Mouse (Mus musculus): ENCODE results near the gene Nme6.
"Not testable (repeated sequence)": the region's sequence is repeated elsewhere in the genome, so short reads cannot be mapped to it uniquely, and the experiment has no call there.

Gene Nme6

DNA sequence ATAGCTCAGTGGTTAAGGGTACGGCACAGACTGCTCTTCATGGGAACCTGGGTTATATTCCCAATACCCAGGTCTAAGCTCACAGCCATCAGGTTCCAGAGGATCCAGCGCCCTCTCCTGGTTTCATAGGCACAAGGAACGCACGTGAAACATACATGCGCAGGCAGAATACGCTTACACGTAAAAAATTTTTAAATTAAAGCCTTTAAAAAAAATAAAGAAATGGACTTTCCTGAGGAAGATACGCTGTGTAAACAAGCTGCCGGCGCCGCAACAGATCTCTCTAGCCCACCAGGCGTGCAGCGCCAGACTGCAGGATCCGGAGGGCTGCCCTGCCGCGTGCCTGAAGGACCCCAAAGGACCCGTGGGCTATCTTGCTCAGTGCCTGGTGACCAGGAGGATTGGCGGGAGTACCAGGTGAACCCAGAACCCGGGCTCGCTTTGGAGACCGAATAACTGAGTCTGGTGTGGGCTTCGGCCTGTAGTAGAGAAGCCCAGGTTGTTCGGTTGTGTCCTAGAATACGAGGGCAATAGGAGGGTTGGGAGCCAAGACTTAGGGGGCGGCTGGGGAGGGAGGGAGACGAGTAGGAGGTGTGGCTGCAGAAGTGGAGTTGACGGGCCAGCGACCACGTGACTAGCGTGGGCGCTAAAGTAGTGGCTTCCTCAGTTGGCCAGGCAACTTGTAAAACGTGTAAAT is at the start of gene Nme6:
Gene Nme6 (plus strand): TSS at position 359 of the 697 bp plus-strand sequence.
- no peak for DNase-seq (ENCODE audit: extremely low read depth, low read depth, low spot score)

DNA sequence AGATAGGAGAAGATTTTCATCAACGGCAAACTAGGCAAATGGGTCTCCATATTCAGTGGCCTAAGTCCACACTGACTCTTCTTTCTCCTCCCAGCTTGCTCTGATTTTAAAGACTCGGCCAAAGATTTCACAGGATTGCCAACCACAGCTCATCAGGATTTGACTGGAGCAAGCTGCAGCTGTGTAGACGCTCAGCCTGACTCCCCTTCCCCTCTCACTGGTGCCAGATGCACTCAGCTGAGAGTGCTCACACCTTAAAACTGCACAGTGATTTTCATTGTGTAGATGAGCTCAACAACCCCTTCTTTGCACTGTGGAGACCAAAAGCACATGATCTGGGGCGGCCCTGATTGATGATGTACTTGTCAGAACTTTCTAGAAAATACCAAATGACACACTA is 42.0 kb upstream of the Nme6 start, which contains the start of gene Fbxw27:
Gene Fbxw27 (minus strand): TSS at position 101 of the 400 bp plus-strand sequence.
- DNase-seq (ENCODE audit: extremely low read depth, low read depth, low spot score): not testable (repeated sequence)

DNA sequence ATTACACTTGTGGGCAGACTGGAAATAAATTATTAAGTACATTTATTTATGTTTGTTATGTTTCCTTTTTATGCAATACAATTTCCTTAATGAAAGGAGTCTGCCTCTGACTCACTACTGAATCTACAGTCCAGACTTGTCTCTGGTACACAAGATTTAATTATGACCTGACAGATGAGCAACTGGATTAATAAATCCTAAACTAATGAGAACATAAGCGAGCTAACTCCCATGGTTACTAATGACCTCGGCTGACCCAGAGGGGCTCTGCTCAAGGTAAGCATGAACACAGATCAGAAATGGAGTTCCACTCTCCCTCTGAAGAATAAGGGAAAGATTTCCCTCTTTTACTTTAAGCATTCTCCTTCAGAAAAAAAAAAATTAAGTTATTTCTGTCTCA is 37.3 kb upstream of the Nme6 start:
- no peak for DNase-seq (ENCODE audit: extremely low read depth, low read depth, low spot score)

DNA sequence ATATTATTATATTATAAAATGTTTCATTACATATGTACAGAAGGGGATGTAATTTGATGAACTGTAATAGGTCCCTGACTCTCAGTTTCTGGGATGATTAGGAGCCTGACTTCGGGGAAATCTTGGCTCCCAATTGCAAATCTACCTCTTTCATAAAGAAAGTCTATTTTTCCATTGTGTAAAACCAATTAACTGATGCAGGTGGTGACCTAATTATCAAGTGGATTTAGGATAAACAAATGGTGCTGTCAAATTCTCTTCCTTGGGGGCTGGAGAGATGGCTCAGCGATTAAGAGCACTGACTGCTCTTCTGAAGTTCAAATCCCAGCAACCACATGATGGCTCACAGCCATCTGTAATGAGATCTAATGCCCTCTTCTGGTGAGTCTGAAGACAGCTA is 36.7 kb upstream of the Nme6 start:
- DNase-seq (ENCODE audit: extremely low read depth, low read depth, low spot score): no peak

DNA sequence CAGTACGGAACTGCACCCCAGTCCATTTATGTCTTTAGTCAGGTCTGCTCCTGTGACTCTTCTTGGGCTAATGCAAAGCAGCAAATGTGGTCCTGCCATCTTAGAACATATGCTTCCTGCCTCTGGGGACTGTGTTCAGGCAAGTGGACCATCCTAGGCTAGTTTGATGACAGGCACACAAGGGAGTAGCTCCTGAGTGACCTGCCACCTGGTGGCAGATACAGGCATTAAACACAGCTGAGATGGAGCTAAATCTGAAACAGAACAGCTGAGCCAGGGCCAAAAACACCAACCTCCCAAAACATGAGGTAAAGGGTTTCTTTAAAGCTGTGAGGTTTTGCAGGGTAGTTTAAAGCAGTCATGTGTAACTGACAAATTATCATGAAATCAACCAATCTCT is 34.5 kb upstream of the Nme6 start:
- no peak for DNase-seq (ENCODE audit: extremely low read depth, low read depth, low spot score)

DNA sequence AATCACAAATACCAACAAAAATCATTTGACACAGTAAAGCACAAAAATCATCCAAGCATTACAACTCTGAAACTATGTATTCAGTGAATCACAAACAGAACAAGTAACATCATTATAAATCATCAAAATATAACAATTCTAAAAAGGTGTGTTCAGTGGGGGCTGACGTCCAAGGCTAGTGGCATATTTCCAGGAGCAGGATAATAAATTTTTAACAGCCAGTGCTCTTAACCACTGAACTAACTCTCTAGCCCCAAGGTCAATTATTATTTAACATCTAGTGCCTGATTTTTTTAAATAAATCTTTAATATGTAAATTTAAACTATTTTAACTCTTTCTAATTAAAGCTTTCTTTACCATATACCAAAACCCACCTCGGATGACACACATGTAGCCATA is 27.0 kb upstream of the Nme6 start:
- DNase-seq (ENCODE audit: extremely low read depth, low read depth, low spot score): not testable (repeated sequence)

DNA sequence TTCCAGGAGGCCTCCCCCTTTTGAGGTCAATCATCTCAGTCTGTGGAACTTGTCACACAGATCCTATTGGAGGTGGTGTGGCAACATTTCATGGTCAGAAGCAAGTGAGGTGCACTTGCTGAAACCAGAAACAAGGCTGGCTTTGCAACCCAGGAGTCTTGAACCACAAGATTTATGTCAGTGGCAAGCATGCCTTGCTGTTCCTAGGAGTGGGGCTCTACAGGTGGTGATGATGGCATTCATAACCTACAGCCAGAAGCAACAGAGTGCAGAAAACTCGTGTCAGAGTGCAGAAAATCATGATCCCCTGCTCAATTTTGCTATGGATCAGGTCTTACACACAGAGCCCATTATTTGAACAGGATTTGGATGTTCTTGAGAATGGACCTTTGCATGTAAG is 26.3 kb upstream of the Nme6 start:
- DNase-seq (ENCODE audit: extremely low read depth, low read depth, low spot score): no peak

DNA sequence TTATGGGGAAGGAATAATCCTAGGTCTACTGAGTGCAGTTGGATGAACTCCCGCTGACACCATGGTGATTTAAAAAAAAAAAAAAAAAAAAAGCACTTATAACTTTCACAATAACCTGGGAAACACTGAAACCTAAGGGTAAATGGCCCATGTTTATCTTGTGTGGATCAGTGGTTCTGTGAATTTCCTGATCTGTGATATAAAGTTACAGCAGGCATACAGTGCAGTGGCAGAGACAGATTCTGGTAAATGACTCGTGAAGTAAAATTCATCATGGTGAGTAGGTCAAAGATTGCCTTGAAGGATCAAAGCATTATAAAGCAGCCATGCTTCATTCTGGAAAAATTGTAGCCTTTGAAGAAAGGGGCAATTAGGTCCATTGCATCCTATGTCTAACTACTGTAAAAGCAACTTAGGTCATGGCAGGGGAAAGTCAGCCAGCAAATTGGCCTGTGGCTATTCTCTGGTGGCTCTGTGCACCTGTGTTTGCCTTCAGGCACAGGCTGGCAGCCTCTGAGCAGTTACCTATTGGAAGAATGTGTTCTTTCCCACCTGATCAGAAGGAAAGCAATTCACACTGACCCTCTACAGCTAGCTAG is 25.8 kb upstream of the Nme6 start:
- DNase-seq (ENCODE audit: extremely low read depth, low read depth, low spot score): no peak

DNA sequence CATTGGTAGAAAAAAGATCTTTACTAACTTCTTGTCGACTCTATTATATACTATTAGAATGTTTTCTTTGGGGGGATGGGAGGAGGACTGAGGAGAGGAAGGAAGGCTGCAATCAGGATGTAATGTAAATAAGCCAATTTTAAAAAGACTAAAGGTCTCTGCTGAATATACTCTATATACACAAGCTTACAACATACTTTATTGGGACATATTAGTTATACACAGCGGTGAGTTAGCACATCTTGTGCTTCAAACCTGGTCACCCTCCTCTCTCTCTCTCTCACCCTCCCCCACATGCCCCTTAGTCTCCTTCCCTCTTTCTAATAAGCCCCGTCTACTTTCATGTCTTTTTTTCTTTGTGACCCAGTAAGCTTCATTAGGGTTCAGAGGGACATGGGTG is 24.7 kb upstream of the Nme6 start:
- DNase-seq (ENCODE audit: extremely low read depth, low read depth, low spot score): no peak

DNA sequence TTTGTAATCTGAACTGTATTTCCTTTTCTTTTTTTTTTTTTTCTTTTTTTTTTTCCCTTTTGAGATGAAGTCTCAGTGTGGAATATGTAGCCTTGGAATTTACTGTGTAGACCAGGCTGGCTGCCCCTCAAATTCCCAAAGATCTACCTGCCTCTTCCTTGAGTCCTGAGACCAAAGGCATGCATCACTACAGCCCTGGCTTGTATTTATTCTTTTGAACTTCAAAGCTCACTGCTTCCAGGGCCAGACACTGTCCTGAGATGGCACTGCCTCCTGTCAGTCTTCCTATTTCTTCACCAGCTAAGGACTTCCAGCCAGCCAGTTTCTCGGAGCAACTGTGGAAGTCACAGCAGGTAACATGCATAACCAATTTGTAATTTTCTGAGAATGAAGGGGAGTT is 20.6 kb upstream of the Nme6 start, which contains the start of gene Spink8:
Gene Spink8 (plus strand): TSS at position 301 of the 400 bp plus-strand sequence.
- DNase-seq (ENCODE audit: extremely low read depth, low read depth, low spot score): no peak

DNA sequence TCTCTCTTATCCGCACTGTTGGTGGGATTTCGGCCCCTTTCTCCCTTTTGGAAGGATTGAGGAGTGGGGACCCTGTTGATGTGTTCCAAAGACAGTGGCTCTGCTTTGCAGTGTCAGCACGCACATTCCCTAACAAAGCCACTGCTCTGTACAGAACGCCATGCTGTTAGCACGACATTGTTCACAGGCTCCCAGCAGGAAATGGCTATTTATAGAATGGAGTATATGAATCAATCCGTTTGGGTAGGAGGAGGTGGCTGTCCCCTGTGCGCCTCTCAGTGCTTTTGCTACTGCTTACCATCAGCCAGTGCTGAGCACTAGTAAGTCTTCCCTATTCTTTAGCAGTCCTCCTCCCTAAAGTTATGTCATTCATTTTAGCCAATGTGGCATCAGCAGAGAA is 19.1 kb upstream of the Nme6 start:
- no peak for DNase-seq (ENCODE audit: extremely low read depth, low read depth, low spot score)

DNA sequence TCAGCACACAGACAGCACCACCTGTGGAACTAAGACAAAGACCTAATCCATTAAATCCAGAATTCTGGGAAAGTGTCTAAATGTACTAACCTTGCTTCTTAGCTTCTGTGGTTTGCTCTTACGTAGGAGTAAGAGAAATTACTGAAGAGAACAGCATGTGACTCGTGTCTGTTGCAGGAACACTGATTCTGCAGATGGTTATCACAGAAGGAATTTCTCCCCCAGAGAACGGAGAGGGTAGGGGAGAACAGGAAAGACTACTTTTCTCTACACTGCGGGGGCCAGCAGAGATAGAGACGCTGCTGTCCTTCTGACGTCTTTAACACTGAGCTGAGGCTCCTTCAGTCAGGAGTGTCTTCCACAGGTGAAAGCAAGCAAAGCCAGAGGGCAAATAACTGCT is 16.2 kb upstream of the Nme6 start:
- DNase-seq (ENCODE audit: extremely low read depth, low read depth, low spot score): peak; percentile 84

DNA sequence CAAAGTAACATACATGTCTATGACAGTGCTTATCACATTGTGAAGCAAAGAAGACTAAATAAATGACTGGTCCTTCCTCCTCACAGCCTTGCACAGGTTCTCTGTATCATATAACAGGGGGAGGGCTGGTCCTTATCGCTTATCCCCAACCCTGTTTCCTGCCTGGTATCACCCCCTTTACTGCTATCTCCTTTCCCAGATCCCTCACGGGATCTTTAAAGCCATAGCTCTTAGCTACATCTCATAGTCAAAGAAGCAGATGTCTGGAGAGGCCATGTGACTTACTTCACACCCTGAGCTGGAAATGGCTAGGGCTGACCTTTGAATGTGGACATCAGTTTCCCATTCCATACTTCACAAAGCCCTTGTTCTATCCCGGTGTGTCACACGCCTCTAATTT is 6.8 kb upstream of the Nme6 start:
- no peak for DNase-seq (ENCODE audit: extremely low read depth, low read depth, low spot score)

DNA sequence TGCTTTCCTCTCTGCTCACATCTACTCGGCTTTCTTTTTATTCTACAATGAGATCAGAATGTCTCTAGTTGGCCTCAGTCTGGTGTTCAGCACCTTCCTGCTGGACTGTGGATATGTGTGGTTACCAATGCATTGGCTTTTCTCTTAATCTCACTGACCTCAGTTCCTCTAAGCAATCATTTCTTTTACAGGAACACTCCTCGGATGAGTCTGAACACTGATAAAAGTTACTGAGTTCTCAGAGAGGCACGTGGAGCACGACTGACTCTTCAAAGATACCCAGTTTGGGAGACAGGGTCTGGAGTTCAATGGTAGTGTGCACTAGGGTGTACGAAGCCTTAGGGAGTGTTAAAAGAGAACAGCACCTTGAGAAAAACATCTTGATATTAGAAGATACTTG is 6.4 kb upstream of the Nme6 start:
- DNase-seq (ENCODE audit: extremely low read depth, low read depth, low spot score): no peak

DNA sequence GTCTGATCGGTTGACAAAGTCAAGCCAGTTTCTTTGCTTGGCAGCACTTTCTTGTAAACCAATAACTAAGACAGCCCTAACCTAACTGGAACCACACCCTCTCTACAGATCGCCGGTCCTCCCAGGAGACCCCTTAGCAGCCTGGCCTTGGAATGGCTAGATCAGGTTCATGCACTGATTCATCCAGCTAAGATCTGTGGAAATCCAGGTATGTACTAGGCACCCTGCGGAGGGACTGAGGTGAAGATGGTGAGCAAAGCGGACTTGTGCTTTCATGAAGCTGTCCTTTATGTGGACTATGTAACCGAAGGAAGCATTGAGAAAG is 501 bp downstream of the Nme6 start:
- no peak for DNase-seq (ENCODE audit: extremely low read depth, low read depth, low spot score)

DNA sequence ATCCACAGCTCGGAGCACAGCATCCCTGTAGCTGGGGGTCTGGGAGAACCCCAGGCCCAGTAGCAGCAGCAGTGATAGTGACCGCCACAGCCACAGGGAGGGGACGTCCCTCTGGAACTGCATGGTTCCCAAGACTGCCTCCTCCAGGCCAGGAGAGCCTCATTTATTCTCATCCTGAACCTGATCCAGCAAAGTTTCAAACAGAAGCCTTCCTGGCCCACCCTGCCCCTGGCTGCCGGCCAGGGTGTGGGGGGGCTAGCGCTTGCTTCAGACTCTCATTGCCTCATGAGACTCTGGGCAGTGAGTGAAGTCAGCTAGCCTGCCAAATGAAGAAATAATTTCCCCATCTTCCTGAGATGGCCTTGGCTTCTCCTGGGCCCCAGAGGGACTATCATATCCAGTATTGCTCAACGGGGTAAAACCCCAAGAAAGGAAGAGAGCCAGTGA is 16.8 kb downstream of the Nme6 start, which contains the start of gene Camp:
Gene Camp (minus strand): TSS at position 306 of the 447 bp plus-strand sequence.
- peak; percentile 88 for DNase-seq (ENCODE audit: extremely low read depth, low read depth, low spot score)

DNA sequence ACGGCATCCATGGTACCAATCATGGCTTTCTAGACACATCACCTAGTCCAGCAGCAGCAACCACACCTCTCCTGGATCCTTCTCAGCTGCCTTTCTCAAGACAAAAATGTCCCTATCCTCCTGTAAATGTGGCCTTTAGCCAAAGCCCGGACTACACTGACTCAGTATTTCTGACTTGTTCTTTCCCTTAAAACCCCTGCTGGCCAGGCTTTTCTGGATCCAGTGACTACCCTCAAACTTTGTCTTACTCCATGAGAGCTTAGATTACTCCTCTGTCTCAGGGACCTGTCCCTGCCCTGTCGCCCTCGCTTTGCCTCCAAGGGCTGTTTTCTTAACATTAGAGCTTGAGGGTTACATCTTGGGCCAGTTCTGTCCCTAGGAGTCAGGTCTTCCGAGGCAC is 17.6 kb downstream of the Nme6 start:
- DNase-seq (ENCODE audit: extremely low read depth, low read depth, low spot score): peak; percentile 90

DNA sequence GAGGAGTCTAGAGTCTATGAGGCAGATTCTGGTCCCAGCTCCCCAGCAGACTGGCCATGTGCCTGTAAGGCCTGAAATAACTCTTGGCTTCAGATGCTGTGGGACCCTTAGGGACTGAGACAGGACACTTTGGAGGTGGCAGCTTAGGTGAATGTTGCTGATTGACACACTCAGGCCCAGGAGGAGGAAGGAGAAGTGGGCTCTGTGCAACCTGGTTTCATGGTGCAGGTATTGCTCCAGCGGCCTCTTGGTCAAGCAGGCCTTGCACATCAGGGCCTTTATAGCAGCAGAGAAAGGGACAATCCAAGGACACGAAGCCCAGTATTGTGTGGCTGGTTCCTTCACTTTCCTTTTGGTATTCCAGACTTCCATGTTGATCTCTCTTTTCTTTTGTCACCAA is 21.8 kb downstream of the Nme6 start:
- DNase-seq (ENCODE audit: extremely low read depth, low read depth, low spot score): no peak

DNA sequence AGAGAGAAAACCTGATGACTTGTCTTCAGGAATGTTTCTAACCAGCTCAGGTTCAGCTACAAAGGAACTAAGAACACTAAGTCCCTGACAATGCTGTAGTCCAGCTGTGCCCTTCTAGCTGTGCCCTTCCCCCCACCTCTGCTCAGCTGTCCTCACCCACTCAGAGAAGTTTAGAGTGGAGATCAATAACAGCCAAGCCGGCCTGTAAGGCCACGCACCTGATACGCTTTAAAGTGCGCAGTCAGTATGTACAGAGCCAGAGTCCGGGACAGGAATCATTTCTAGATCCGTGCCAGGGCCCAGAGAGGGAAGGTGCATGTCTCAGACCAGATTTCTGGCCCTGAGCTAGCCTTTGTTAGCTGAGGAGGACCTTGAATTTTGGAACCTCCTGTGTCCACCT is 23.4 kb downstream of the Nme6 start:
- DNase-seq (ENCODE audit: extremely low read depth, low read depth, low spot score): no peak

DNA sequence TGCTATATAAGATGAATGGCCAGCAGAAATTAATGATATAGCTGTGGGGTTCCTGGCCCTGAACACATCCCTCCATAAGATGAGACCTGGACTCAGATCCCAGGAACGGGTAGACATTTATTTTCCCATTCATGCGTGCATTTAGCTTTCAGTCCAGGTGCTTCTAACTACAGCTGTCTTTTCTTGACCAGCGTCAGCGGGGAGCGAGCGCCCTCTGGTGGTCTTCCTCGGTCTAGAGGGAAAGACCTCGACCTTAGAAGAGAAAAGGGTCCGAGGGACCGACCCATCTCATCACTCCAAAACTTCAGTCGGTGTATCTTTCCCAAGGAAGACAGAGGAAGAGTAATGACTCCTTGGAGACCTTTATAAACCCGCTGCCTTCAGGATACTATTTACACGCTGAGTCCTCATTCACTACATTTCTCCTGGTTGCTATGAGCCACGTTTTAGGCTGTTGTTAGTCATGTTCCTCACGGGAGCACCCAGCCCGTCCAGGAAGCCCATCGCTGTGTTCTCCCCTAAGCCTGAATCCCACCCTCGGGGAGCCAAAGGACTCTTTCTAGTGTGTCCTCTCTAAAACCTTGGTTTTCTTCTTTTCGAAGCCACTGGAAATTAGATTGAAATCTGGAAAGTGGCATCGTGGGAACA is 30.0 kb downstream of the Nme6 start:
- no peak for DNase-seq (ENCODE audit: extremely low read depth, low read depth, low spot score)

DNA sequence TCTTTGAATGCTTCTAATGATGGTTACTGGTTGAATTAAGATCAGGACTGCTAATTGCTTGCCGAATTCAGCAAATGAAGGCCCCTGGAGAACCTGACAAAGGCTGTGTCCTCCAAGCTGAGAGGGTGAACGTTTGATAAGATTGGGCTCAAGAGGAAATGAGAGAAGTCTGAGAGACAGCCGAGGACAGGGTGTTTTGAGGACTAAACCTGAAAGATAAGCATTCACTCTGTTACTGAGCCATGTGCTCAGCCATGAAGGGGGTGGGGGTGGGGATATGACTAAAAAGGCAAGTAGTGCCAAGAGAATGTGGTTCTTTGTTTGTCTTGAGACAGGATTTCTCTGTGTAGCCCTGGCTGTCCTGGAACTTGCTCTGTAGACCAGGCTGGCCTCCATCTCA is 30.5 kb downstream of the Nme6 start:
- DNase-seq (ENCODE audit: extremely low read depth, low read depth, low spot score): no peak

DNA sequence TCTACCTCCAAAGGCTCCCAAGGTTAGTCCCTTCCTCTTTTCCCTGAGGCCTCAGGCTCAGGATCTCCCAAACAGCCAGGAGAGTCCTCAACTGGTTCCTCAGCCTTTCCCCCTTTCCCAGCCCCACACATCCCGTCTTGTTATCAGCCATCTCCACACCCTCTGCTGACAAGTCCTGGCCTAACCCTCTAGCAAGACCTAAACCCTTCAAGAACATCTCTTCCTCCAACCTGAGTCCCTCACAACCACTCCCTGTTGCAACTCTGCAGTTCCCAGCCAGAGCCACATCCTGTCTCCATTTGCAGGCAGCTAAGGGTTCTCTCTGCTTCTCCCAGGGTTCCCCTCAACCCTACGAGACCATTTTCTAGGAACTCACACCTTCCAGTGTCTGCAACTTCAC is 33.7 kb downstream of the Nme6 start:
- DNase-seq (ENCODE audit: extremely low read depth, low read depth, low spot score): no peak
